Mouse (Mus musculus) heart, embryonic 16.5 days (tissue): ENCODE measurements around the gene Tox3. TPM values are rescaled to one million over a fixed set of nuclear protein-coding genes. Genes with fewer than 3 reads are reported as not detected.

Source experiments
- ATAC-seq: fragments of 200-750 bp; cut with Nextera tagmentation; replicated peaks from 2 replicates; pipeline ENCODE4 v1.8.0; 2017; ENCODE audit warnings: moderate number of reproducible peaks; ENCODE audit not compliant: insufficient read depth, low FRiP score; ENCODE audit errors: extremely low read depth
- H3K27ac ChIP-seq: fragments of 300-500 bp; sonication (generic); 2 replicates; pipeline ENCODE4 v1.5.1; 2014; ENCODE audit warnings: mild to moderate bottlenecking, low read length, control low read depth, moderate library complexity
- H3K27me3 ChIP-seq: fragments of 300-500 bp; sonication (generic); 2 replicates; pipeline ENCODE4 v1.6.1; 2014; ENCODE audit warnings: low read length, mixed read lengths; ENCODE audit not compliant: control insufficient read depth, insufficient read depth
- H3K36me3 ChIP-seq: fragments of 300-500 bp; sonication (generic); 2 replicates; pipeline ENCODE4 v1.6.1; 2014; ENCODE audit not compliant: control insufficient read depth, insufficient read depth
- H3K4me1 ChIP-seq: fragments of 300-500 bp; sonication (generic); 2 replicates; pipeline ENCODE4 v1.6.1; 2014; ENCODE audit warnings: low read length, mixed read lengths; ENCODE audit not compliant: control insufficient read depth, insufficient read depth
- H3K4me2 ChIP-seq: fragments of 300-500 bp; sonication (generic); 2 replicates; pipeline ENCODE4 v1.6.1; 2014; ENCODE audit warnings: low read depth, mild to moderate bottlenecking, control low read depth, low read length
- H3K4me3 ChIP-seq: fragments of 300-500 bp; sonication (generic); 2 replicates; pipeline ENCODE4 v1.5.1; 2014; ENCODE audit warnings: mild to moderate bottlenecking, control low read depth, low read length
- H3K9ac ChIP-seq: fragments of 300-500 bp; sonication (generic); 2 replicates; pipeline ENCODE4 v1.6.1; 2014; ENCODE audit warnings: low read length, control low read depth
- H3K9me3 ChIP-seq: fragments of 300-500 bp; sonication (generic); replicated peaks from 2 replicates; pipeline ENCODE4 v1.6.1; 2016; ENCODE audit warnings: low read length; ENCODE audit not compliant: control insufficient read depth
- WGBS: fragments of 180-500 bp; shearing (Covaris S2); extraction: QIAGEN DNeasy Blood & Tissue Kit; methylation state at CpG from one replicate; pipeline ENCODE4 v1.1.7; 2014; 5-methylcytosine and 5-hydroxymethylcytosine counted together
- polyA plus RNA-seq: library from polyadenylated mRNA; unstranded; fragments of >200 nt; fragmentation: Nextera tagmentation; extraction: Ambion mirVana; gene quantifications from 2 replicates; pipeline ENCODE4 v1.2.1, GENCODE M21; 2015

The Tox3 gene
- polyA plus RNA-seq, 1 experiment from 2014 or later: 5.6 TPM

DNA sequence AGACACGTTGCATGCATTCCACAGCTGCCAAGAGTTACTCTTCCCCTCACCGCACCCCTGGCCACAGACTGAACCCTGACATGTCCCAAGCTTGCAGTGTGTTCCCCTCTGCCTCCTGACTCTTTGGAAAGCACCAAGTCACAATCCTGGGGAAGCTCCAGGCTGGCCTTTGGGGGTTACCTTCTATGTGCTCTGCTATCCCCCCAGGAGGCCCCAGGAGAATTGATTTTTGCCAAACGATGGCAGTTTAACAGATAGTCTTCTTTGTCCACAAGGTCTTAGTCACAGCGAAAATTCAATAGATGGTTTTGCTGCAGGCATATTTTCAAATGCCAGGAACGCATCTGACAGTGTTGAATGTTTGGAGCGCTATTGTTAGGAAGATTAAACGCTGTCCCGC lies 115.6 kb downstream of the Tox3 start:
- no peak for ATAC-seq
- 71% methylated on average over 8 of the region's 8 CpGs for WGBS
- H3K4me3 ChIP-seq: no peak overlapping the region

DNA sequence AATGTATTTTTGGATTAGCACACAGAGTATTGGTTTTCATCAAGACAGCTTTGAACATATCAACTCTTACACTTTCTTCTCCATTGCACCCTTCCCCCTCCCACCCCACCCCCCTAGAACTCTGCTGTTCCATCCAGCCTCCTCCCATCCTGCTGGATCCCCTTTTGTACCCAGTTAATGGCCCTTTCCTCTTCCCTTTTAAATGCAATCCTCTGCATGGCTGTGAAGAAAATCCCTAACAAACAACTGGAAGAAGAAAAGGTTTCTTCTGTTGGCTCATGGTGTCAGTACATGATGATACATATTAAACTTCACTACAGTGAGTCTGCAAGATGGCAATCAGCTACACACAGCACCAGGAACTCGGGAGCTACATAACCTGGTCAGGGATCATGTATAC lies 124.0 kb downstream of the Tox3 start:
- no peak for ATAC-seq
- Histone ChIP-seq H3K27ac (no peak overlapping the region), H3K4me2 (no peak overlapping the region), H3K4me1 (no peaks in the 10 kb centered on the region), H3K27me3 (no peaks in the 10 kb centered on the region), H3K9ac (no peak overlapping the region), H3K9me3 (no peaks in the 10 kb centered on the region), H3K36me3 (no peaks in the 10 kb centered on the region), H3K4me3 (no peak overlapping the region)
- WGBS: 61% methylated on average over 1 of the region's 1 CpGs

More for the DNA sequence above, 115.6 kb downstream of the Tox3 start:
- Histone ChIP-seq H3K9ac (no peak overlapping the region), H3K36me3 (no peaks in the 10 kb centered on the region), H3K27me3 (no peaks in the 10 kb centered on the region), H3K9me3 (no peaks in the 10 kb centered on the region), H3K27ac (no peak overlapping the region), H3K4me1 (peaks cover 2% of the 10 kb centered on the region), H3K4me2 (no peak overlapping the region)

- H3K9ac ChIP-seq: no peak overlapping the region
- ATAC-seq: no peak
- no peaks in the 10 kb centered on the region for H3K36me3 ChIP-seq
- H3K4me1 ChIP-seq: no peaks in the 10 kb centered on the region
- H3K4me2 ChIP-seq: no peak overlapping the region
- H3K27ac ChIP-seq: no peak overlapping the region
- H3K27me3 ChIP-seq: no peaks in the 10 kb centered on the region
- 75% methylated on average over 14 of the region's 14 CpGs for WGBS
- no peak overlapping the region for H3K4me3 ChIP-seq
- H3K9me3 ChIP-seq: no peaks in the 10 kb centered on the region
Observed at GRCm38 (mm10) chr8:90209105-90210037, 138.8 kb downstream of the Tox3 start.
